Mouse (Mus musculus) spleen, postnatal 0 days (tissue): Measurements from ENCODE around the gene Tmem63c. TPM values are rescaled to one million over a fixed set of nuclear protein-coding genes. Genes with fewer than 3 reads are reported as not detected.

ENCODE experiments used
- polyA plus RNA-seq: library from polyadenylated mRNA; unstranded; fragments of >200 nt; fragmentation: Nextera tagmentation; extraction: Ambion mirVana; gene quantifications from 2 replicates; pipeline ENCODE4 v1.2.1, GENCODE M21; 2015

The Tmem63c gene
- polyA plus RNA-seq = not detected in 2 replicates

DNA sequence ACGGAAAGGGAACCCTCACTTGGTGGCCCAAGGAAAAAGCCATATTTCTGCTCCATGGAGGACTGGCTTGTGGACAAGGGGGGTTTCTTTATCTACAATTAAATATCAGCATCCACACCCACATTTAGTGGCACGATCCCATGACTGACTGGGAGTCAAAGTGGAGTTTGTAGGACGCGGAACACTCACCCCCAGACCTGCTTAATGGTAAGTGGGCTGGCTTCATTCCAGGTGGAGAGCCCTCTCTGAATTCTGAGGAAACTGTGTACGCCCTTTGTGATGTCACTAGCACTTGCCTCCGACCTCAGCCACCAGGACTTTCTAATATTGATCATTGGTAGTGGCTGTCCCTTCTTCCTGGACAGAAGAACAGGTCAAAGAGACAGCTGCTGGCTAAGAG, at the start of gene Tmem63c:
Tmem63c (plus strand) TSS at position 301 of the 400 bp plus-strand sequence.

GRCm38 (mm10) chr12:86989890-86990754, 31.0 kb upstream of the Tmem63c start, which contains the start of gene Zdhhc22:
Gene Zdhhc22, minus strand, starts transcription at chr12:86990430.

GRCm38 (mm10) chr12:87102165-87102631, 81.1 kb downstream of the Tmem63c start, which contains the start of gene Ngb:
Gene Ngb, minus strand, starts transcription at chr12:87102539.

Other genes starting within 250 kb of the Tmem63c start
- 11.9 and 14.9 TPM in 2 replicates for gene Irf2bpl, start 136.5 kb upstream of the Tmem63c start, polyA plus RNA-seq
- gene Cipc, start 74.3 kb upstream of the Tmem63c start, polyA plus RNA-seq = 8.5 and 9.0 TPM in 2 replicates
- not detected in 2 replicates for gene Zdhhc22, start 30.9 kb upstream of the Tmem63c start, polyA plus RNA-seq
- gene Ngb, start 81.2 kb downstream of the Tmem63c start, polyA plus RNA-seq = 0.07 and 0.14 TPM in 2 replicates
- gene Gstz1, start 125.8 kb downstream of the Tmem63c start, polyA plus RNA-seq = 12.3 and 13.0 TPM in 2 replicates
- gene Pomt2, start 126.6 kb downstream of the Tmem63c start, polyA plus RNA-seq = 3.1 and 4.0 TPM in 2 replicates
- gene Samd15, start 178.4 kb downstream of the Tmem63c start, polyA plus RNA-seq = 12.4 and 13.8 TPM in 2 replicates
- 1.2 and 1.5 TPM in 2 replicates for gene Tmed8, start 179.1 kb downstream of the Tmem63c start, polyA plus RNA-seq
- gene Noxred1, start 217.4 kb downstream of the Tmem63c start, polyA plus RNA-seq = 0.67 and 1.6 TPM in 2 replicates
- gene Vipas39, start 244.9 kb downstream of the Tmem63c start, polyA plus RNA-seq = 13.1 and 17.0 TPM in 2 replicates
- 126 and 128 TPM in 2 replicates for gene Ahsa1, start 245.1 kb downstream of the Tmem63c start, polyA plus RNA-seq